Mouse (Mus musculus): Measurements from ENCODE around the gene Gpr39. TPM values are rescaled to one million over a fixed set of nuclear protein-coding genes. Genes with fewer than 3 reads are reported as not detected.
"Not testable (repeated sequence)": the region's sequence is repeated elsewhere in the genome, so short reads cannot be mapped to it uniquely, and the experiment has no call there.

Gpr39 gene
- 0.09 and 0.41 TPM in 2 replicates for polyA plus RNA-seq (2015; fragmentation: Nextera tagmentation; extraction: Ambion mirVana)

DNA sequence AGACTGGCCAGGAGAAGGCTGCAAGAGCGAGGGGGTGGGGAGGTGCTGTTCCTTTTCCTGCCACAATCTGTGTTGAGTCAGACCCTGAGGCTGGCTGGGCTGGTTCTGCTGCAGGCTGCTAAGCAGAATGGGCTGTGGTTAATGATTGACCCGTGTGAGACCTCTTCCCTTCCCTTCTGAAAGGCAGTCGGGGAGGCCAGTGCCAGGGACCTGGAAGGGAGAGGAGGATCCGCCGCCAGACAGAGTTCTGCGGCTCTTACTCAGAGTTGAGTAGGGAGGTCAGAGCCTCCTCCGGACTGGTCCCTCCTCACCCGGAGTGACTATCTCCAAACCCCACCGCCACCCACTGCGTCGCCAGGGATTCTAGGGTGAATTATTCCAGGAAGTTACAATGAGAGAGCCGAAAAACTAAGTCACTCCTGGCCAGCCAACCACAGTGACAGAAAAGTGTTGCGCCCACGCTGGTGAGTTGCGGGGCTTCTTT is at the start of gene Gpr39:
Gene Gpr39, plus strand, starts transcription at position 206 of the 484 bp plus-strand sequence.
- WGBS = 71% methylated on average over 15 of the region's 15 CpGs
- H3K9ac ChIP-seq (ENCODE audit: low read depth, low read length) = no peak within 1 kb of the TSS
- ATAC-seq = no peak

DNA sequence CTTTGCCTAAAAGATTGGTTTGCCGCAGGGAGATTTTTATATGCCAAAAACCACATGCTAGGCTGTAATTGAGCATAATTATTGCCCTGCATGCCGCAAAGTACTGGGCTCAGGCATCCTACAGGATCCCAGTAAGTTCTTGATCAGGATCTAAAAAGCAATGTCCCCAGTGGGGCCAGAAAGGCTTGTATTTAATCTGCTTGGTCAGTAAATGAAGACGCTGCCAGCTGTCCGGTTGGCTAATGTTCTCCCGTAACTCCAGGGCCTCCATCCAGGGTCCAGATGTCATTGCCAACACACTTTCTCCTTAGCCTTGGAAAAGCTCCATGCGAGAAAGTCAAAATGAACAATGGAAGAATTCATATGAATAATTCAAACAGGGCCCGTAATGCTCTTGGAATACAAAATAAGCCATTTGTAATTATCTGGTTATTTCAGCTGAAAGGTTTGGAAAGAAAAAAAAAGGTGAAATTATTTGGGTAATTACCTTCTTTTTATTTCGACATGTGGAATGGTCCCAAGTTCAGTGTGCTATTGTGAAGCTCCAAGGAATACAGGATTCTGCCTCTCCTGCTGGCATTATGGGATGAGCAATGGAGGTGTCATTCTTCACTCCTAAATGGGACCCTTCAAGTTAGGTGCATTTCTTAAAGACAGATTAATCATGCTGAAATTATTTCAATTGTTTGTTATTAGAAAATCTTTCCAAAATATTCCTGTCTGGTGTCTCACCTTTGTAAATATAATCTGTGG is 37.1 kb upstream of the Gpr39 start:
- ATAC-seq = no peak
- Histone ChIP-seq H3K9ac (ENCODE audit: low read depth, low read length) (no peak overlapping the region), H3K9me3 (replicated peaks; ENCODE audit: control insufficient read depth, low read length, poor library complexity, severe bottlenecking) (no peaks in the 10 kb centered on the region), H3K4me2 (ENCODE audit: low read length) (no peak overlapping the region), H3K4me1 (ENCODE audit: control insufficient read depth, insufficient read depth, low read length) (peaks cover 3% of the 10 kb centered on the region; the same call in 1 of the 2 replicates), H3K27ac (ENCODE audit: low read length) (no peak overlapping the region), H3K36me3 (ENCODE audit: control insufficient read depth, insufficient read depth, low read length) (no peaks in the 10 kb centered on the region), H3K4me3 (ENCODE audit: low read depth, low read length) (no peak overlapping the region), H3K27me3 (ENCODE audit: control insufficient read depth, insufficient read depth, low read depth, low read length) (no peaks in the 10 kb centered on the region)
- 34% methylated on average over 8 of the region's 8 CpGs for WGBS

More for the DNA sequence above, at the start of gene Gpr39:
- H3K27me3 ChIP-seq (ENCODE audit: control insufficient read depth, insufficient read depth, low read depth, low read length) = no peaks in the 10 kb centered on the region
- no peak within 1 kb of the TSS for H3K4me2 ChIP-seq (ENCODE audit: low read length)
- H3K36me3 ChIP-seq (ENCODE audit: control insufficient read depth, insufficient read depth, low read length) = no peaks in the 10 kb centered on the region
- no peaks in the 10 kb centered on the region for H3K4me1 ChIP-seq (ENCODE audit: control insufficient read depth, insufficient read depth, low read length)
- H3K9me3 ChIP-seq (replicated peaks; ENCODE audit: control insufficient read depth, low read length, poor library complexity, severe bottlenecking) = no peaks in the 10 kb centered on the region
- H3K4me3 ChIP-seq (ENCODE audit: low read depth, low read length) = no peak within 1 kb of the TSS
- H3K27ac ChIP-seq (ENCODE audit: low read length) = no peak within 1 kb of the TSS

DNA sequence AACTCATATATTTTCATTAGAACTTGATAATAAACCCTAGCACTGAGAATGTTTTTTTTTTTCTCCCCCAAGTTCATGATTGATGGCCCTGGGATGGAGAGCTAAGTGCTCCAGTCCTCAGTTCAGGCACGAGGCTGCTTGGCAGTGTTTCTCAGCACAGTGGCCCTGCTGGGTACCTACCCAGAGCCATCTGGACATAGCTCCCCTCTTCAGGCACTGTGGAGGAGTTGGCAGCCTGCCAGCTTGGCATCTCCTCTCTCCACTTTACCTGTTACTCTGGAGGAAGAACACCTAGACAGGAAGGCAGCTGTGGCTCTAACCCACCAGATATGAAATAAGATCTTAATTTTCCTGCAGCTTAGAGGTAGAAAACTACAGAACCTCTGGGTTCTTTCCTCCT is 33.2 kb upstream of the Gpr39 start:
- no peak for ATAC-seq
- no peak overlapping the region for H3K4me3 ChIP-seq (ENCODE audit: low read depth, low read length)
- peaks cover 3% of the 10 kb centered on the region; the same call in 1 of the 2 replicates for H3K4me1 ChIP-seq (ENCODE audit: control insufficient read depth, insufficient read depth, low read length)
- H3K9ac ChIP-seq (ENCODE audit: low read depth, low read length) = no peak overlapping the region
- H3K9me3 ChIP-seq (replicated peaks; ENCODE audit: control insufficient read depth, low read length, poor library complexity, severe bottlenecking) = no peaks in the 10 kb centered on the region
- no peaks in the 10 kb centered on the region for H3K36me3 ChIP-seq (ENCODE audit: control insufficient read depth, insufficient read depth, low read length)
- H3K4me2 ChIP-seq (ENCODE audit: low read length) = no peak overlapping the region
- no peak overlapping the region for H3K27ac ChIP-seq (ENCODE audit: low read length)
- H3K27me3 ChIP-seq (ENCODE audit: control insufficient read depth, insufficient read depth, low read depth, low read length) = no peaks in the 10 kb centered on the region
- 56% methylated on average over 1 of the region's 1 CpGs for WGBS

DNA sequence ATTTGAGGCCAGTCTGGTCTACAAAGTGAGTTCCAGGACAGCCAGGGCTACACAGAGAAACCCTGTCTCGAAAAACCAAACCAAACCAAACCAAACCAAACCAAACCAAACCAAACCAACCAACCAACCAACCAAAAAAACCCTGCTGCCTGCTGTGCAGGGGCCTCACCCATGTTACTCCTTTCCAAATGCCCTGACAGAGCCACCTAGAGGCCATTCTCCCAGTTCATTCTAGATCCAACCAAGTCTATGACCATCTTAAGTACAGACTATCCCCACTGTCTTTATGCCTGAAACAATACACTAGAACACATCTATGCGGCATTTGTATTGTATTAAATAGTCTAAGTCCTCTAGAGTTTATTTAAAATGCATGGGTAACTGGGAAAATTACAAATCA is 30.0 kb upstream of the Gpr39 start:
- H3K9ac ChIP-seq (ENCODE audit: low read depth, low read length); H3K4me3 ChIP-seq (ENCODE audit: low read depth, low read length); H3K4me2 ChIP-seq (ENCODE audit: low read length); ATAC-seq; H3K27me3 ChIP-seq (ENCODE audit: control insufficient read depth, insufficient read depth, low read depth, low read length); H3K36me3 ChIP-seq (ENCODE audit: control insufficient read depth, insufficient read depth, low read length); H3K4me1 ChIP-seq (ENCODE audit: control insufficient read depth, insufficient read depth, low read length); H3K9me3 ChIP-seq (replicated peaks; ENCODE audit: control insufficient read depth, low read length, poor library complexity, severe bottlenecking); H3K27ac ChIP-seq (ENCODE audit: low read length): not testable (repeated sequence)
- 97% methylated on average over 2 of the region's 2 CpGs for WGBS

DNA sequence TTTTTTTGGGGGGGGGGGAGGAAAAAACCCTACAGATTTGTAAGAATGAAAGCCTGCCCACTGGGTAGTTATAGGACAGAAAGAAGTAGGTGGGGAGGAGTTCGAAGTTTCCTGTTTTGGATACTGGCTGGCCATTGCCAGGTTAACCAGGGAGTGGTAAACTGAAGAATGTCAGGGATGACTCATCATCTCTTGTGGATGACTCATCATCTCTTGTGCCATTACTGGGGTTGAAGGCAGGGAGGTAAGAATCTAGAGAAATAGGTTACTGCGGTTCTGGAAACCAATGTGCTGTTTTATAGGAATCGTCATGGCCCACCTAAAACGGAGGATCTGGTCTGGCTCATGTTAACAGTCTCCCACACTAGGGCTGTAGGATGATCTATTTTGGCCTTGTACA is 28.8 kb upstream of the Gpr39 start:
- H3K27ac ChIP-seq (ENCODE audit: low read length) = no peak overlapping the region
- H3K27me3 ChIP-seq (ENCODE audit: control insufficient read depth, insufficient read depth, low read depth, low read length) = no peaks in the 10 kb centered on the region
- no peaks in the 10 kb centered on the region; the same call in 1 of the 2 replicates for H3K9me3 ChIP-seq (replicated peaks; ENCODE audit: control insufficient read depth, low read length, poor library complexity, severe bottlenecking)
- no peaks in the 10 kb centered on the region for H3K36me3 ChIP-seq (ENCODE audit: control insufficient read depth, insufficient read depth, low read length)
- no peak overlapping the region for H3K9ac ChIP-seq (ENCODE audit: low read depth, low read length)
- no peaks in the 10 kb centered on the region for H3K4me1 ChIP-seq (ENCODE audit: control insufficient read depth, insufficient read depth, low read length)
- H3K4me3 ChIP-seq (ENCODE audit: low read depth, low read length) = no peak overlapping the region
- H3K4me2 ChIP-seq (ENCODE audit: low read length) = no peak overlapping the region
- ATAC-seq = no peak
- WGBS = 97% methylated on average over 4 of the region's 4 CpGs

DNA sequence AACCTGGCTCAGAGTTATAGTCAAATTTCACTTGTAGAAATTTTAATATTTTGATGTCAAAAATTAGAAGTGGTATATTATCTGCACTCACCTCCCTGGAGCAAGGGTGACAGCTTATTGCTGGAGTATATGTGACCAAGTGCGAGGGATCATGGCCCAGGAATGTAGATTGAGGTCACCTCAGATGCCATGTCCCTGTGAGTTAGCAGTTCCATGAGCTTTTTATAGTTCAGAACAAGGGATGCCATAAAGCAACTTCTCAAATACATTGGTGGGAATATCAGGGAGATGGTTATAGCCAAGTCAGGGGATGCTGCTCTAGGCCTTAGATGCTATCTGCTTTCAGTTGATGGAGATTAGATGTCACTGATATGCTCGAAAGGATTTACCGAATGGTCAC is 27.7 kb upstream of the Gpr39 start:
- Histone ChIP-seq H3K27ac (ENCODE audit: low read length) (no peak overlapping the region), H3K4me2 (ENCODE audit: low read length) (no peak overlapping the region), H3K4me1 (ENCODE audit: control insufficient read depth, insufficient read depth, low read length) (no peaks in the 10 kb centered on the region), H3K9me3 (replicated peaks; ENCODE audit: control insufficient read depth, low read length, poor library complexity, severe bottlenecking) (no peaks in the 10 kb centered on the region; the same call in 1 of the 2 replicates), H3K27me3 (ENCODE audit: control insufficient read depth, insufficient read depth, low read depth, low read length) (no peaks in the 10 kb centered on the region), H3K36me3 (ENCODE audit: control insufficient read depth, insufficient read depth, low read length) (no peaks in the 10 kb centered on the region), H3K9ac (ENCODE audit: low read depth, low read length) (no peak overlapping the region), H3K4me3 (ENCODE audit: low read depth, low read length) (no peak overlapping the region)
- ATAC-seq = no peak
- 94% methylated on average over 3 of the region's 3 CpGs for WGBS

DNA sequence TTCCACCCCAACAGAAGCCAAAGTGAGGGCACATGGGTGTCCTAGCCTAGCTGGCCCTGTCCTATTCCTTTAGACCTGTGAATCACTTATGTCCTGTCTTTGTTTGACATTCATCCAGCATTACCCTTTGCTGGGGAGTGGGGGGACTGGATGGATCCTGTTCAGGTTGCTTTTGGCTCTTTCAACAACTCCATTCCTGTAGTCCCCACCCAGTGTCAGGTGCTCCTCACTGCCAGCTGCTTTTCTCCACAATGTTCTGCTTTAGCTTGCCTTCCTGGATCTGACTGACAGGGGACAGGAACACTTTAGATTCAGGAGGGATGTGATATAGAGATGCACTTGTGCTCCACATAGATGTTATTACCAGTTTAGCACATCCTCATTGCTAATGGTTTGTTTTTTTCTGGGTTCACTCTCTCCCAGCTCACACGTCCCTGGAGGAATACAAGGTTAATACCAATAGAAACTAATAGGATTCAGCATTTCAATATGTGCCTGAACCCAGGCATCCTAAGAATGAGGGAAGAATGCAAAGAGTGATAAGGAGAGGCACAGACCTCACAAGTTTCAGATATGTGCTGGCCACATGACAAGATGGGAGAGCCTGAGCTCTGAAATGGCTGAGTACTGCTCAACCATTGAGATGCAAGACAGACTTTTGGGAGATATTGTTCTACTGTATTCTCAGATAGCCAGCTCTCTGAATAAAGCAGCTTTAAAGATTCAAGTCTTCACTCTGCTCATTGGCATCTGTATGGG is 23.8 kb upstream of the Gpr39 start:
- Histone ChIP-seq H3K36me3 (ENCODE audit: control insufficient read depth, insufficient read depth, low read length) (no peaks in the 10 kb centered on the region), H3K9me3 (replicated peaks; ENCODE audit: control insufficient read depth, low read length, poor library complexity, severe bottlenecking) (no peaks in the 10 kb centered on the region; the same call in 1 of the 2 replicates), H3K4me2 (ENCODE audit: low read length) (no peak overlapping the region), H3K4me3 (ENCODE audit: low read depth, low read length) (no peak overlapping the region), H3K27me3 (ENCODE audit: control insufficient read depth, insufficient read depth, low read depth, low read length) (no peaks in the 10 kb centered on the region), H3K27ac (ENCODE audit: low read length) (no peak overlapping the region), H3K4me1 (ENCODE audit: control insufficient read depth, insufficient read depth, low read length) (no peaks in the 10 kb centered on the region), H3K9ac (ENCODE audit: low read depth, low read length) (no peak overlapping the region)
- WGBS = 70% methylated on average over 1 of the region's 1 CpGs
- ATAC-seq = no peak

DNA sequence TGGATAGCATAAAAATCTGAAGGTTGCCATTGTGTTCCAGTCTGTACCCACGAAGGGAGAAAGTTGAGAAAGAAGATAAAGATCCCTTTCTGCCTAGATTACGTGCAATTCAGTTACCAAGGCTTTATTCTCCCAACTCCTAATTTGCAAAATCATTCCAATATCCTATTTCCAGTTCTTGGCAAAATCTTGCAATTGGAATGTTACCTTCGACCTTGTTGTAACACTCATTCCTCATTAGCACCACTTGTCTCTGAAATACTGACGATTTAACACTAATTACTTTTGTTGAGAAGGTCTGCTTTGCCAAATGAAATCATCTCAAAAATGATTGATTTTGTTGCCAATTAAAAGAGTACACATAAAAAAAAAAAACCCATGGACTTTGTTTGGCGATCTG is 19.4 kb upstream of the Gpr39 start:
- H3K27me3 ChIP-seq (ENCODE audit: control insufficient read depth, insufficient read depth, low read depth, low read length) = no peaks in the 10 kb centered on the region
- H3K9ac ChIP-seq (ENCODE audit: low read depth, low read length) = no peak overlapping the region
- H3K4me3 ChIP-seq (ENCODE audit: low read depth, low read length) = no peak overlapping the region
- no peaks in the 10 kb centered on the region; the same call in 1 of the 2 replicates for H3K9me3 ChIP-seq (replicated peaks; ENCODE audit: control insufficient read depth, low read length, poor library complexity, severe bottlenecking)
- 77% methylated on average over 5 of the region's 5 CpGs for WGBS
- H3K4me2 ChIP-seq (ENCODE audit: low read length) = no peak overlapping the region
- H3K4me1 ChIP-seq (ENCODE audit: control insufficient read depth, insufficient read depth, low read length) = no peaks in the 10 kb centered on the region
- no peak for ATAC-seq
- H3K27ac ChIP-seq (ENCODE audit: low read length) = no peak overlapping the region
- H3K36me3 ChIP-seq (ENCODE audit: control insufficient read depth, insufficient read depth, low read length) = no peaks in the 10 kb centered on the region

DNA sequence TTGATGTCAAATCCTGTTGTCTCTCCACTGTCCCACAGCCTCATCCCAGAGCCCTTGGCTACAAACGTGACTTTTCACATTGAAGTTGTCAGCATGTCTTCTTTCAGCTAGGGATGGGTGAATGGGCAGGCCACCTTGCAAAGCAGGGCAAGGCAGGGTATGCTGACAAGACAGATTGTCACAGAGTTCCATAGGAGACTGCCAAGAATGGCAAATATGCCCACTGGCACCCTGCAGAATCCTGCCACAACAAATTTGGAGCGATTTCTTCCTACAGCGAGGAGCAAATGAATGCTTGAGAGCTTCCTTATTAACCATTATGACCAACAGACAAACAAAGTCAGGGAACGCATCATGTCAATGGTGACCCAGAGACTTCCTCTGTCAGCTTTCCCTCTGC is 16.6 kb upstream of the Gpr39 start:
- H3K36me3 ChIP-seq (ENCODE audit: control insufficient read depth, insufficient read depth, low read length) = no peaks in the 10 kb centered on the region
- no peaks in the 10 kb centered on the region for H3K27me3 ChIP-seq (ENCODE audit: control insufficient read depth, insufficient read depth, low read depth, low read length)
- WGBS = 85% methylated on average over 4 of the region's 4 CpGs
- H3K4me3 ChIP-seq (ENCODE audit: low read depth, low read length) = no peak overlapping the region
- no peak overlapping the region for H3K4me2 ChIP-seq (ENCODE audit: low read length)
- no peaks in the 10 kb centered on the region for H3K4me1 ChIP-seq (ENCODE audit: control insufficient read depth, insufficient read depth, low read length)
- H3K27ac ChIP-seq (ENCODE audit: low read length) = no peak overlapping the region
- no peaks in the 10 kb centered on the region for H3K9me3 ChIP-seq (replicated peaks; ENCODE audit: control insufficient read depth, low read length, poor library complexity, severe bottlenecking)
- no peak overlapping the region for H3K9ac ChIP-seq (ENCODE audit: low read depth, low read length)
- no peak for ATAC-seq
